Mouse (Mus musculus): ENCODE results near the gene Foxd2.

- TF ChIP-seq CTCF (IDR thresholded peaks at IDR 0.05; ENCODE audit: insufficient read depth, low read depth, low read length) (no peak), POLR2A (IDR thresholded peaks at IDR 0.05; ENCODE audit: insufficient read depth, low read depth, low read length) (no peak)
Observed at GRCm38 (mm10) chr4:114902641-114903421, 5.8 kb downstream of the Foxd2 start.
